Mouse (Mus musculus) olfactory bulb, adult 2 months (tissue): Measurements from ENCODE around the gene Zfp341. TPM values are rescaled to one million over a fixed set of nuclear protein-coding genes. Genes with fewer than 3 reads are reported as not detected.

Experiments used
- H3K27ac ChIP-seq: fragments of 200-500 bp; 2 replicates; pipeline ENCODE4 v1.5.1; 2012; ENCODE audit warnings: low read depth, low read length; ENCODE audit not compliant: insufficient read depth
- H3K4me1 ChIP-seq: fragments of 200-500 bp; 2 replicates; pipeline ENCODE4 v1.6.1; 2012; ENCODE audit warnings: low read length; ENCODE audit not compliant: control insufficient read depth, insufficient read depth
- H3K4me3 ChIP-seq: fragments of 200-500 bp; 2 replicates; pipeline ENCODE4 v1.5.1; 2012; ENCODE audit warnings: mild to moderate bottlenecking, low read depth, low read length, moderate library complexity; ENCODE audit not compliant: insufficient read depth
- CTCF ChIP-seq: fragments of 200-500 bp; IDR thresholded peaks from 2 replicates; pipeline ENCODE4 v1.5.1; 2012; ENCODE audit warnings: low read depth, mild to moderate bottlenecking, low read length, moderate library complexity; ENCODE audit not compliant: insufficient read depth
- POLR2A ChIP-seq: fragments of 200-500 bp; IDR thresholded peaks from 2 replicates; pipeline ENCODE4 v1.6.1; 2012; ENCODE audit warnings: mild to moderate bottlenecking, low read depth, low read length, moderate library complexity; ENCODE audit not compliant: insufficient read depth
- WGBS: fragments of 180-500 bp; shearing (Covaris S2); methylation state at CpG from one replicate; pipeline ENCODE4 v1.1.7; 2018; 5-methylcytosine and 5-hydroxymethylcytosine counted together
- polyA plus RNA-seq: library from polyadenylated mRNA; stranded (reverse); fragments of >200 nt; gene quantifications from 2 replicates; pipeline ENCODE4 v1.2.4, GENCODE M21; 2012; ENCODE audit warnings: low replicate concordance; ENCODE audit not compliant: missing spikeins, insufficient read depth, insufficient read length

The Zfp341 gene
- polyA plus RNA-seq, 1 experiment: not detected

DNA sequence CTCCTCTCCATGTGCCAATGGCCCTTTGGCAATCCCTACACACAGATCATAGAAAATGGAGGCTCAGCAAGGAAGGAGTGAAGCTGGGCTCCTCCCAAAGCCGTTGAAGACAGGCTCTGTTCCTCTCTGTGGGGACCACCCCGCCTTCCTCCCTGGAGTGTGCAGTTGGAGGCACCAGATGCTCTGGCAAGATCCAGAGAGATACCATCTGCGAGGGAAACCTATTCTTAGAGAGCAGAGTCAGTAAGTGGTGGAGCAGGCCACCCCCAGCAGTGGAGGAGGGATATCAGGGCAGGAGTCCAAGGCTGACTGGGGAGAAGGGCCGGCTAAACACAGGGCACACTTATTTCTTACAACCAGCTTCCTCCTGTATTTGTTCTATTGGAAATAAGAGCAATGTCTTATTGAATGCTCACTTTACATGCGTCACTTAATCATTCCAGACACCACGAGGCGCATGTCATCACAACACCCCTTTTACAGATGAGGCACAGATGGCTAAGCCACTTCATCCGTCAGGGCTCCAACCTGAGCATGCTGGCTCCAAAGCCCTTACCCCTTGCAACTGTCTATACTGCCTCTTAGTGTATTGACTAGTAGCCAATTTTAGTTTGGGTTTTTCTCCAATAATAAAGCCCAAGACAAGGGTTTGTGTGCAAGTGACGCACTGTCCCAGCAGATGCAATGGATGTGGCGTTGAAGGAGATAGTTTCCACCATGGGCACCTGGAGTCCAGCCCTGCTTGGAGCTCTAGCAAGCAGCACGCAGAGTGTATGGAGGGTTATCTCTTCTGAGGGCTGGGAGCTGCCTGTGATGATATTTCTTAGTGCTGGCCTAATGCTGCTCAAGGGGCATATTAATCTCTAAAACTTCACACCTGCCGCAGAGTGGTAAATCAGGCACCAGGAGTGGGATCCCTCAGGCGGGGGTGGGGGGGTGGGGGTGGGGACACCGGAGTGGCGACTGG lies 28.9 kb upstream of the Zfp341 start:
- peaks cover 26% of the 10 kb centered on the region for H3K4me1 ChIP-seq
- H3K4me3 ChIP-seq: no peak overlapping the region
- 35% methylated on average over 15 of the region's 15 CpGs for WGBS
- peak overlapping the region; percentile 35 for H3K27ac ChIP-seq
- no peak for TF ChIP-seq POLR2A
- no peak for TF ChIP-seq CTCF

DNA sequence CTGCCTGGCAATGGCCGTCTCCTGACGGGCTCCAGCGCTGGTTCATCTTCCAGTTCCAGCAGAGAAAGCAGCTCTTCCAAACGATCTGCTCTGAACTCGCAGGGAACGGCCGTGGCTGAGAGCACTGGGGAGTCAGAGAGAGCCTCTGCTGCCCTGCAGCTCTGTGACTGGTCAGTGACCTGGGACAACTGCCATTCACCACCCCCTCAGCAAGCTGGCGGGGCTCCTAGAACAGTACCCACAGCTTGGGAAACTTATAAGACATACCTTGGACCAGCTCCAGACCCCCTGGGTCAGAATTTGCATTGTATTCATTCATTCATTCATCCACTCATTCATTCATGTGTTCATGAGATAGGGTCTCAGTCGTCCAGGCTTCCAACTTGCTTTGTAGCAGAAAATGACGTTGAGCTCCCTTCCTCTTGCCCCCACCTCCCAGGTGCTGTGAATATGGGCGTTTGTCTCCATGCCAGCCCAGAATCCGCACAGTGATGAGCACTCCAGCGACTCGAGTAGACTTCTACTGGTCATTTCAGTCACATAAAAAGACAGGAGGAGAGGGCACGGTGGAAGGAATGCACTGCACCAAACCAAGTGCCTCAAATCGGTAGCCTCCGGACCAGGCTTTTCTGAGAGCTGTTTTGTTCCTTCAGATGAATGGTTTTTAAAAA lies 28.0 kb upstream of the Zfp341 start:
- no peak for TF ChIP-seq POLR2A
- no peak for TF ChIP-seq CTCF
- 34% methylated on average over 17 of the region's 17 CpGs for WGBS
- H3K27ac ChIP-seq: no peak overlapping the region

GRCm38 (mm10) chr2:154586405-154586804 lies 26.7 kb upstream of the Zfp341 start:
- Histone ChIP-seq H3K4me1 (peaks cover 19% of the 10 kb centered on the region), H3K4me3 (no peak overlapping the region), H3K27ac (no peak overlapping the region)
- TF ChIP-seq POLR2A (no peak), CTCF (no peak)
- 73% methylated on average over 5 of the region's 5 CpGs for WGBS

More for the DNA sequence above, 28.0 kb upstream of the Zfp341 start:
- H3K4me3 ChIP-seq: no peak overlapping the region
- H3K4me1 ChIP-seq: peaks cover 26% of the 10 kb centered on the region

DNA sequence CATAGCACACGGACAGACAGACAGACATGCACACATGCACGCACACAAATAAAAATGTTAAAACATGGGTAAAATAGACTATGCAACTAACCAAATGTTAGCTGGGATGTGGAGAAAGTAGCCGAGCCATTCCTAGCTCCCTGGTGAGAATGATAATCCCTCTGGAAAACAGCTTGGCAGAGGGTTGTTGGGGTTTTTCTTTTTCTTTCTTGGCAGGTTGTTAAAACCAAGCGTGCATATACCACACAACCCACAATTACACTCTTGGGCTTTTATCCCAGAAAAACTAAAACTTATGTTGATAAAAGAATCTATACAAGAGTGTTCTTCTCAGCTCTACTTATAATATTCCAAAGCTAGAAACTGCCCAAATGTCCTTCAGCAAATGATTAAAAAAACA lies 24.0 kb upstream of the Zfp341 start:
- 62% methylated on average over 4 of the region's 4 CpGs for WGBS
- H3K4me3 ChIP-seq: no peak overlapping the region
- TF ChIP-seq CTCF (no peak), POLR2A (no peak)
- H3K27ac ChIP-seq: no peak overlapping the region
- H3K4me1 ChIP-seq: peaks cover 12% of the 10 kb centered on the region

DNA sequence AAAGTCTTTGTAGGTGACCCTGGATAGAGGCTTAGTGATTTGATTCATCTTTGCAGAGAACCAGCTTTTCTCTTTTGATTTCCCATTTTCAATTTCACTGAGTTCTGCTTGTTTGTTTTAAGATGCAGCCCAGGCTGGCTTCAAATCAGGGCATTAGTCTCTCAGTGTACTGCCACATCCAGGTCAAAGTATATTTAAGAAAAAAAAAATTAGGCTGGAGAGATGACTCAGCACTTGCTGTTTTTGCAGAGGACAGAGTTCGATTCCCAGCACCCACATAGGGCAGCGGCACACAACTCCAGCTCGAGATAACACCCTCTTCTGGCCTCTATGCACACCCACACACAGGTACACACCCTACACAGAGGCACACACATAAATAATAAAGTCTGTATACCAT lies 21.9 kb upstream of the Zfp341 start:
- no peak overlapping the region for H3K4me3 ChIP-seq
- no peak overlapping the region for H3K27ac ChIP-seq
- WGBS: 87% methylated on average over 3 of the region's 3 CpGs
- no peaks in the 10 kb centered on the region for H3K4me1 ChIP-seq
- TF ChIP-seq CTCF (no peak), POLR2A (no peak)

DNA sequence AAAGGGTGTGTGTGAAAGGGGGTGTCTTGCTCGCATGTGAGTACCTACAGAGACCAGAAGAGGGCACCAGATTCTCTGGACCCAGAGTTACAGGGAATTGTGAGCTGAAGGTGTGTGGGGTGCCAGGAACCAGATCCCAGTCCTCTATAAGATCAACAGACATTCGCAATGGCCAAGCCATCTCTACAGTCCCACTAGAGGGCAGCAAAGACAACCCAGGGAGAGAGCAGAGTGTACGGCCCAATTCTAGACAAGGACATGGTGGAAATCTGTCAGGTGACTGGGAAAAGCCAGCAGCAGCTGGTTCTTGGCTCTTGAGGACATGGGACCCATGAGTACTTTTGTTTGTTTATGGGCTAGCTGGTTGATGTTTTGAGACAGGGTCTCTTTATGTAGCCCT lies 20.1 kb upstream of the Zfp341 start:
- H3K4me3 ChIP-seq: no peak overlapping the region
- no peaks in the 10 kb centered on the region for H3K4me1 ChIP-seq
- TF ChIP-seq POLR2A: no peak
- no peak for TF ChIP-seq CTCF
- 80% methylated on average over 3 of the region's 3 CpGs for WGBS
- H3K27ac ChIP-seq: no peak overlapping the region

- Histone ChIP-seq H3K27ac (no peak overlapping the region), H3K4me3 (no peak overlapping the region), H3K4me1 (no peaks in the 10 kb centered on the region)
- WGBS: 66% methylated on average over 5 of the region's 5 CpGs
- no peak for TF ChIP-seq POLR2A
- no peak for TF ChIP-seq CTCF
Observed at GRCm38 (mm10) chr2:154595775-154596174, 17.3 kb upstream of the Zfp341 start.

GRCm38 (mm10) chr2:154597399-154597798 lies 15.7 kb upstream of the Zfp341 start:
- Histone ChIP-seq H3K4me1 (peaks cover 2% of the 10 kb centered on the region; the same call in 1 of the 2 replicates), H3K4me3 (no peak overlapping the region), H3K27ac (no peak overlapping the region)
- TF ChIP-seq POLR2A: no peak
- no peak for TF ChIP-seq CTCF
- WGBS: 94% methylated on average over 3 of the region's 3 CpGs

DNA sequence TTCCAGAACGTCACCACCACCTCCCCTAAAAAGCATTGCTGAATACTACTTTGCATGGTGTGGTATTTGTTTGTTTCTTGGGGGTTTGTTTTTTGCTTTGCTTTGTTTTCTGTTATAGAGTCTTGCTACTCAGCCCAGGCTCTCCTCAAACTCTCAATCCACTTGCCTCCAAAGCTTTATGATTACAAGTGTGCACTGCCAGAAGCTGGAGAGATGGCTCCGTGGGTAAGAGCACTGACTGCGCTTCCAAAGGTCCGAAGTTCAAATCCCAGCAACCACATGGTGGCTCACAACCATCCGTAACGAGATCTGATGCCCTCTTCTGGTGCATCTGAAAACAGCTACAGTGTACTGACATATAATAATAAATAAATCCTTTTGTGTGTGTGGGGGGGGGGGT lies 12.5 kb upstream of the Zfp341 start:
- 75% methylated on average over 6 of the region's 6 CpGs for WGBS
- TF ChIP-seq POLR2A (no peak), CTCF (no peak)
- H3K4me3 ChIP-seq: no peak overlapping the region
- no peak overlapping the region for H3K27ac ChIP-seq
- peaks cover 6% of the 10 kb centered on the region; the same call in 1 of the 2 replicates for H3K4me1 ChIP-seq
